Mouse (Mus musculus) left cerebral cortex, adult 2 months (tissue): Measurements from ENCODE around the gene Zcchc17. TPM values are rescaled to one million over a fixed set of nuclear protein-coding genes. Genes with fewer than 3 reads are reported as not detected.

ENCODE experiments used
- DNase-seq, 2 experiments: peaks; one replicate each; pipeline ENCODE4 v3.0.0; 2021 to 2022; ENCODE audit warnings: low spot score in 2 of 2, mixed read lengths in 1 of 2; ENCODE audit errors: extremely low spot score in 1 of 2
- H3K27ac ChIP-seq: fragments of 200-600 bp; 2 replicates; pipeline ENCODE4 v1.8.1; 2022
- H3K4me3 ChIP-seq: fragments of 200-600 bp; 2 replicates; pipeline ENCODE4 v1.8.1; 2022
- CTCF ChIP-seq: fragments of 200-600 bp; IDR thresholded peaks from 2 replicates; pipeline ENCODE4 v1.8.1; 2022; ENCODE audit warnings: antibody characterized with exemption, mild to moderate bottlenecking, moderate library complexity
- intact Hi-C: fragments of 180-260 bp; cut with DNase I; formaldehyde crosslinking; loops from one replicate; pipeline ENCODE4 v1.15.1; 2025
- total RNA-seq, 2 experiments: library from RNA; stranded (reverse); gene quantifications; 2 replicates each; pipeline ENCODE4 v1.2.3; 2021

Gene Zcchc17
- total RNA-seq, 2 experiments from 2014 or later: 64.0 to 64.2 TPM

- Histone ChIP-seq H3K27ac (peak overlapping the region; percentile 89), H3K4me3 (peak overlapping the region; percentile 64)
- no peak for TF ChIP-seq CTCF
- DNase-seq: no peak
- intact Hi-C loops: no loop called here
Measured at GRCm38 (mm10) chr4:130275016-130275822, 84.5 kb downstream of the Zcchc17 start.

GRCm38 (mm10) chr4:130274346-130275015 lies 85.3 kb downstream of the Zcchc17 start:
- Histone ChIP-seq H3K27ac (peak overlapping the region; percentile 89), H3K4me3 (peak overlapping the region; percentile 64)
- intact Hi-C loops: loop anchor here (5.0 kb wide), 1 partner anchor 277 kb away; no protein-coding TSS in a partner anchor
- DNase-seq: no peak
- TF ChIP-seq CTCF: no peak

- DNase-seq: peak; percentile 31 to 58
- intact Hi-C loops: loop anchor here (5.0 kb wide), 1 partner anchor 277 kb away; no protein-coding TSS in a partner anchor
- peak overlapping the region; percentile 64 for H3K4me3 ChIP-seq
- no peak for TF ChIP-seq CTCF
- H3K27ac ChIP-seq: peak overlapping the region; percentile 89
Measured at GRCm38 (mm10) chr4:130273698-130274345, 85.9 kb downstream of the Zcchc17 start.

GRCm38 (mm10) chr4:130270611-130271347 lies 89.0 kb downstream of the Zcchc17 start:
- Histone ChIP-seq H3K27ac (peak overlapping the region; percentile 83), H3K4me3 (no peak overlapping the region)
- intact Hi-C loops: loop anchor here (5.0 kb wide), 1 partner anchor 273 kb away; no protein-coding TSS in a partner anchor
- DNase-seq: peak; percentile 30 to 50
- no peak for TF ChIP-seq CTCF

GRCm38 (mm10) chr4:130270089-130270488 lies 89.7 kb downstream of the Zcchc17 start:
- H3K4me3 ChIP-seq: no peak overlapping the region
- peak overlapping the region; percentile 83 for H3K27ac ChIP-seq
- DNase-seq: peak; percentile 69 to 77
- no peak for TF ChIP-seq CTCF
- intact Hi-C loops: loop anchor here (5.0 kb wide), 1 partner anchor 273 kb away; no protein-coding TSS in a partner anchor

GRCm38 (mm10) chr4:130268736-130269135 lies 91.0 kb downstream of the Zcchc17 start:
- TF ChIP-seq CTCF: no peak

GRCm38 (mm10) chr4:130267069-130267468 lies 92.7 kb downstream of the Zcchc17 start:
- intact Hi-C loops: no loop called here
- DNase-seq: no peak

More at GRCm38 (mm10) chr4:130268736-130269135, 91.0 kb downstream of the Zcchc17 start:
- intact Hi-C loops: no loop called here
- Histone ChIP-seq H3K4me3 (no peak overlapping the region), H3K27ac (no peak overlapping the region)
- DNase-seq: no peak

GRCm38 (mm10) chr4:130266601-130267000 lies 93.1 kb downstream of the Zcchc17 start:
- Histone ChIP-seq H3K4me3 (no peak overlapping the region), H3K27ac (no peak overlapping the region)
- no peak for DNase-seq
- no peak for TF ChIP-seq CTCF
- intact Hi-C loops: no loop called here

More at GRCm38 (mm10) chr4:130267069-130267468, 92.7 kb downstream of the Zcchc17 start:
- no peak overlapping the region for H3K27ac ChIP-seq
- TF ChIP-seq CTCF: no peak
- H3K4me3 ChIP-seq: no peak overlapping the region

Other genes with a start within 250 kb of the Zcchc17 start
- gene Hcrtr1, start 220.6 kb downstream of the Zcchc17 start, total RNA-seq: 1 to 10 TPM; 1.7 to 2.1 TPM
- gene Tinagl1, start 184.8 kb downstream of the Zcchc17 start, total RNA-seq: 10 to 100 TPM; 13.3 to 17.0 TPM
- not detected for gene Gm853, start 137.5 kb downstream of the Zcchc17 start, total RNA-seq
- gene Serinc2, start 80.7 kb downstream of the Zcchc17 start, total RNA-seq: 10 to 100 TPM in 1 of 2 experiments, 1 to 10 TPM in 1; 6.5 to 11.9 TPM
- gene Fabp3, start 51.3 kb downstream of the Zcchc17 start, total RNA-seq: 100 to 1,000 TPM; 124 to 126 TPM
- 1 to 10 TPM; 1.0 to 2.3 TPM for gene Gm10570, start 51.3 kb downstream of the Zcchc17 start, total RNA-seq
- gene Snrnp40, start 189 bp upstream of the Zcchc17 start, total RNA-seq: 10 to 100 TPM; 24.2 to 25.4 TPM
- 10 to 100 TPM; 28.2 to 29.8 TPM for gene Nkain1, start 214.2 kb upstream of the Zcchc17 start, total RNA-seq